Mouse (Mus musculus) effector memory CD4-positive, alpha-beta T cell, adult 5 months (primary cell): ENCODE data around the gene Pdia3. TPM values are rescaled to one million over a fixed set of nuclear protein-coding genes. Genes with fewer than 3 reads are reported as not detected.

ENCODE experiments used
- polyA plus RNA-seq: library from polyadenylated mRNA; unstranded; fragments of 100-300 nt; shearing (Covaris generic); gene quantifications from one replicate; pipeline ENCODE4 v1.2.1, GENCODE M21; 2017

Pdia3 gene
- 371 TPM for polyA plus RNA-seq

GRCm38 (mm10) chr2:121413387-121414042 is at the start of gene Pdia3, which contains the start of gene Catsper2:
TSS of gene Pdia3 (plus strand) at chr2:121413775.
TSS of gene Catsper2 (minus strand) at chr2:121413792.

DNA sequence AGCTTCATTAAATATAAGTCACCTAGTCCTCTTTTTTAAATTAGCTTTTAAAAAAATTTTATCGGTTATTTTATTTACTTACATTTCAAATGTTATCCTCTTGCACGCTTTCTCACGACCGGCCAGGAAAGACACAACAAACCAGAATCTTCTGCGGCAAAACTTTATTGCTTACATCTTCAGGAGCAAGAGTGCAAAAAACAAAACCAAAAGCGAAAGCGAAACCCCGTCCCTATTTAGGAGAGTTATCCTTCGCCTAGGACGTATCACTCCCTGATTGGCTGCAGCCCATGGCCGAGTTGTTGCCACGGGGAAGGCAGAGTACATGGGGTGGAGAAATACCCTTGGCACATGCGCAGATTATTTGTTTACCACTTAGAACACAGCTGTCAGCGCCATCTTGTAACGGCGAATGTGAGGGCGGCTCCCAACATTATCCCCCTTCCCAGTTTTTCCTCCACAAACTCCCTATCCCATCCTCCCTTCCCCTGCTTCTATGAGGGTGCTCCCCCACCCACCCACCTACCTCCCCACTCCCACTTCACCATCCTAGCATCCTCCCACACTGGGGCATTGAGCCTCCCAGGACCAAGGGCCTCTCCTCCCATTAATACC is 26.5 kb upstream of the Pdia3 start, which contains the start of gene Strc:
Strc (minus strand) TSS at position 208 of the 615 bp plus-strand sequence.

GRCm38 (mm10) chr2:121444178-121444577 is 30.6 kb downstream of the Pdia3 start, which contains the start of gene Ell3:
TSS of gene Ell3 (minus strand) at chr2:121444278.

DNA sequence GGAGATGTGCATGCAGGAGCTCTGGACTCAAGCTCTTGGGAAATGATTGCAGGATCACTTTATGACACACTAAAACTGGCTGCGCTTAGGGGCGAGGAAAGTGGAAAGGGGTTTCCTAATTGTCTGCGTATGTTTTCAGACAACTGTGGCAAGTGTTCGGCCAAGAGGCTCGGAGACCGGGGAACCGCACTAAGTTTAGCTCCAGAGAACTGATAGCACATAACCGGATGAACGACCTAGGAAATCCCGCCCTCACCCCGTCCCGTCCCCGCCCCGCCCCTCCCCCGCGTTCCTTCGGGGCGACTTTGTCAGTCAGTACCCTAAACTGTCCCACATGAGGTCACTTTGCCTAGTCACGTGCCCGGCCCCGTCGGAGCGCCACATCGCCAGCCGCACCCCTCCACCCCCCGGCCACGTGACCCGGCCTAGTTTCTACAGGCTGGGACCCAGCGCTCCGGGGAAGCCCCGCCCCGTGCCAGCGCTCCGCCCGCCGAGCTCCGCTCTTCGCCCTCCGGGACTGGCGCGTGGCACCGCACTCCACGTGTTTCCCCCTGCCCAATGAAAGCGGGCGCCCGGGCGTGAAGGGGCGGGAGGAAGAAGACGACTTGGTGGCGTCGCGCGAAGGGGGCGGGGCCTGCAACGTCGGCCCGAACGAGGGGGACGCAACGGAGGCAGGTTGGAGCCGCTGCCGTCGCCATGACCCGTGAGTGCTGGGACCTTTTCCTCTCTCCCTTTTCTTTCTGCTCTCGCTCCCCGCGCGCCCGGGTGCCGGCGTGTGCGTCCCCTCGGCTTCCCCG is 35.4 kb downstream of the Pdia3 start, which contains the start of gene Serf2:
Serf2 (plus strand) TSS at position 457 of the 797 bp plus-strand sequence.

DNA sequence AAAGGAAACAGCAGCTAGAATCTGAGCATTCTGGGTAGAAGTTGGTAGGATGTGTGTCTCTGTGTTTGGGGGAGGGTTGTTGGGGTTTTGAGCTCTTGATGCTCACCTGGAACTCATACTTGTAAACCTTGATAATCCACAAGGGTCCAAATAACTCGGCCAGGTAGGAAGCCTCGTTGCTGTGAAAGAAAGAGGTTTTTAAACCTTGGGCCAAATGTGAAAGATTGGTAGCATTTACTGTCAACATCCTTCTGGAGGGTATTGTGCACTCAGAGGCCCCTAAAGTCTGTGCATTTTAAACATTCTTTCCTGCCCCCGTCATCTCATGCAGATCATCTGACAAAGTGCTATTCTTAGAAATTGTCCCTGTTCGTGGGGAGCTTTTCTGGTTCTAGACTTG is 39.4 kb downstream of the Pdia3 start, which contains the start of gene Hypk:
Hypk (plus strand) TSS at position 301 of the 400 bp plus-strand sequence.

GRCm38 (mm10) chr2:121456692-121457642 is 43.4 kb downstream of the Pdia3 start, which contains the start of gene Serinc4:
TSS of gene Serinc4 (minus strand) at chr2:121456781.

GRCm38 (mm10) chr2:121473301-121474179 is 60.0 kb downstream of the Pdia3 start, which contains the start of gene Mfap1b:
TSS of gene Mfap1b (minus strand) at chr2:121474067.

Other genes starting within 250 kb of the Pdia3 start
- gene Tubgcp4, start 243.1 kb upstream of the Pdia3 start, polyA plus RNA-seq = 51.9 TPM
- gene Zscan29, start 242.7 kb upstream of the Pdia3 start, polyA plus RNA-seq = 21.5 TPM
- gene Trp53bp1, start 142.4 kb upstream of the Pdia3 start, polyA plus RNA-seq = 69.7 TPM
- not detected for gene Map1a, start 124.2 kb upstream of the Pdia3 start, polyA plus RNA-seq
- gene Ppip5k1, start 58.4 kb upstream of the Pdia3 start, polyA plus RNA-seq = 13.4 TPM
- not detected for gene Ckmt1, start 56.1 kb upstream of the Pdia3 start, polyA plus RNA-seq
- 0.59 TPM for gene Strc, start 26.6 kb upstream of the Pdia3 start, polyA plus RNA-seq
- gene Catsper2, start within 50 bp of the Pdia3 start, polyA plus RNA-seq = 1.8 TPM
- 0.45 TPM for gene Ell3, start 30.5 kb downstream of the Pdia3 start, polyA plus RNA-seq
- 338 TPM for gene Serf2, start 35.4 kb downstream of the Pdia3 start, polyA plus RNA-seq
- gene Hypk, start 39.5 kb downstream of the Pdia3 start, polyA plus RNA-seq = 103 TPM
- not detected for gene Serinc4, start 43.0 kb downstream of the Pdia3 start, polyA plus RNA-seq
- 108 TPM for gene Mfap1b, start 60.3 kb downstream of the Pdia3 start, polyA plus RNA-seq
- gene Mfap1a, start 92.9 kb downstream of the Pdia3 start, polyA plus RNA-seq = 30.9 TPM
- gene Wdr76, start 92.9 kb downstream of the Pdia3 start, polyA plus RNA-seq = 3.8 TPM